Mouse (Mus musculus) thymus, postnatal 0 days (tissue): Measurements from ENCODE around the gene Ccn6. TPM values are rescaled to one million over a fixed set of nuclear protein-coding genes. Genes with fewer than 3 reads are reported as not detected.
"Not testable (repeated sequence)": the region's sequence is repeated elsewhere in the genome, so short reads cannot be mapped to it uniquely, and the experiment has no call there.

Experiments
- DNase-seq: peaks from one replicate; pipeline ENCODE4 v3.0.0-alpha.2; 2015; ENCODE audit warnings: low spot score
- polyA plus RNA-seq: library from polyadenylated mRNA; unstranded; fragments of >200 nt; fragmentation: Nextera tagmentation; extraction: Ambion mirVana; gene quantifications from 2 replicates; pipeline ENCODE4 v1.2.1, GENCODE M21; 2015

The Ccn6 gene
- polyA plus RNA-seq: 0.36 and 1.6 TPM in 2 replicates

GRCm38 (mm10) chr10:39163694-39164093, at the start of gene Ccn6:
Gene Ccn6, minus strand, starts transcription at chr10:39163794.
- DNase-seq: no peak

GRCm38 (mm10) chr10:39210031-39210430, 46.4 kb upstream of the Ccn6 start:
- DNase-seq: no peak

- DNase-seq: no peak
Measured at GRCm38 (mm10) chr10:39209161-39210025, 45.8 kb upstream of the Ccn6 start.

GRCm38 (mm10) chr10:39208712-39209111, 45.1 kb upstream of the Ccn6 start:
- no peak for DNase-seq

- DNase-seq: no peak
Measured at GRCm38 (mm10) chr10:39207310-39207855, 43.8 kb upstream of the Ccn6 start.

- no peak for DNase-seq
Measured at GRCm38 (mm10) chr10:39202490-39202889, 38.9 kb upstream of the Ccn6 start.

- not testable (repeated sequence) for DNase-seq
Measured at GRCm38 (mm10) chr10:39198216-39198615, 34.6 kb upstream of the Ccn6 start.

GRCm38 (mm10) chr10:39192673-39193072, 29.1 kb upstream of the Ccn6 start:
- peak; percentile 89 for DNase-seq

GRCm38 (mm10) chr10:39185545-39185906, 21.9 kb upstream of the Ccn6 start:
- no peak for DNase-seq

GRCm38 (mm10) chr10:39184864-39185544, 21.4 kb upstream of the Ccn6 start:
- no peak for DNase-seq

- DNase-seq: no peak
Measured at GRCm38 (mm10) chr10:39176981-39177380, 13.4 kb upstream of the Ccn6 start.

- DNase-seq: no peak
Measured at GRCm38 (mm10) chr10:39173077-39173476, 9.5 kb upstream of the Ccn6 start.

GRCm38 (mm10) chr10:39172540-39172931, 8.9 kb upstream of the Ccn6 start:
- no peak for DNase-seq

- DNase-seq: peak; percentile 90
Measured at GRCm38 (mm10) chr10:39171603-39172539, 8.3 kb upstream of the Ccn6 start.

- DNase-seq: peak; percentile 96
Measured at GRCm38 (mm10) chr10:39171134-39171533, 7.5 kb upstream of the Ccn6 start.

GRCm38 (mm10) chr10:39170706-39171105, 7.1 kb upstream of the Ccn6 start:
- DNase-seq: no peak

- DNase-seq: peak; percentile 82
Measured at GRCm38 (mm10) chr10:39170181-39170580, 6.6 kb upstream of the Ccn6 start.

GRCm38 (mm10) chr10:39169642-39170041, 6.0 kb upstream of the Ccn6 start:
- DNase-seq: no peak

GRCm38 (mm10) chr10:39167611-39168010, 4.0 kb upstream of the Ccn6 start:
- no peak for DNase-seq

- no peak for DNase-seq
Measured at GRCm38 (mm10) chr10:39165632-39166115, 2.1 kb upstream of the Ccn6 start.
